Mouse (Mus musculus): ENCODE measurements around the gene Tysnd1.

The Tysnd1 gene

GRCm38 (mm10) chr10:61669896-61670295, 25.4 kb upstream of the Tysnd1 start:
- ChIA-PET CTCF (interaction anchor here (0.6 to 1.2 kb wide), 10 partner anchors 10 to 680 kb away, joined by 3 to 5 read pairs (median 3); partner anchors contain the start of gene Sar1a (in 2 of the 4)), POLR2A (interaction anchor here in 3 of 4 experiments (0.6 to 4.5 kb wide), 22 partner anchors 9 to 875 kb away, joined by 3 to 29 read pairs (median 4); partner anchors contain the start of genes Sar1a (in 3 of the 3), Aifm2 (in 1 of the 3), Lrrc20 (in 1 of the 3) and Ppa1 (in 1 of the 3))

DNA sequence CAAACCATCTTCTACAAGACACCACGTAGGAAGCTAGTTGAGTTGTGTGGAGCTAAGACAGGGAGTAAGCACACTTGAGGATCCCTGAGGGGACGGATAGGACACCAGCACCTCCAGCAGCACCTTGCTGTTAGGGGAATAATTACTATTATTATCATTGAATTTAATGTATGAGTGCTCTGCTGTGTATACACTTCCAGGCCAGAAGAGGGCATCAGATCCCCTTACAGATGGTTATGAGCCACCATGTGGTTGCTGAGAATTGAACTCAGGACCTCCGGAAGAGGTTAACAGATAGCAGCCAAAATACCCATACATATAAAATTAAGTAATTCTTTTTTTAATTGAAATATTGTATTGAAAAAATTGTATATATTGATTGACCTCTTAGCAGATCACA, 24.6 kb upstream of the Tysnd1 start:
- ChIA-PET POLR2A (interaction anchor here in 3 of 4 experiments (1.0 to 4.5 kb wide), 8 partner anchors 9 to 19 kb away, joined by 3 to 29 read pairs (median 8); partner anchors contain the start of gene Sar1a (in 3 of the 3)), CTCF (interaction anchor here in 1 of 4 experiments (1.2 kb wide), 1 partner anchor 47 kb away, joined by 3 read pairs; no protein-coding TSS in a partner anchor)

- ChIA-PET POLR2A (interaction anchor here in 2 of 4 experiments (0.6 to 2.1 kb wide), 8 partner anchors 10 to 223 kb away, joined by 3 to 8 read pairs (median 3); partner anchors contain the start of gene Ppa1 (in 1 of the 2)), CTCF (interaction anchor here in 1 of 4 experiments (0.6 kb wide), 1 partner anchor 199 kb away, joined by 4 read pairs; no protein-coding TSS in a partner anchor)
These were observed 19.4 kb upstream of the Tysnd1 start for GRCm38 (mm10) chr10:61675935-61676334.

DNA sequence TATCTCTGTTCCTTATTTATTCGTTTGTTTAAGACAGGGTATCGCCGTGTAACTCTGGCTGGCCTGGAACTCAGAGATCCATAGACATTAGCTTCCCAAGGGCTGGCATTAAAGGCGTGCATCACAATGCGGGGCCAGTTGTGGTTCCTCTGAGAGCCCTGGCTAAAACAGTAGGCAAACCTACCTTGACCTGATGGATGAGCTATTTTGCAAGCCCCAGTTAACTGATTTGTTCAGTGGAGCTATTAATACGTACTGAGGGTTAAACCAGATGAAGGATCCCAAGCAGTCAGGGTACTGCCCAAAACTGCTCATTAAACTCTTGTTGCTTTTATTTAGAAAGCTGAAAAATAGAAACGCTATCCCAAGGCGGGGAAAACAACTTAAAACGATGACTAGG, 15.8 kb upstream of the Tysnd1 start:
- ChIA-PET POLR2A (interaction anchor here in 3 of 4 experiments (0.6 to 2.7 kb wide), 43 partner anchors 8 to 404 kb away, joined by 3 to 22 read pairs (median 4); partner anchors contain the start of genes Eif4ebp2 (in 2 of the 3), Lrrc20 (in 2 of the 3), Ppa1 (in 2 of the 3) and Aifm2 (in 1 of the 3)), CTCF (interaction anchor here (0.5 to 1.4 kb wide), 9 partner anchors 9 to 504 kb away, joined by 3 to 4 read pairs (median 3); partner anchors contain the start of gene Tysnd1 (in 1 of the 4))

- ChIA-PET CTCF (interaction anchor here in 3 of 4 experiments (0.9 to 1.4 kb wide), 9 partner anchors 11 to 984 kb away, joined by 3 to 4 read pairs (median 3); partner anchors contain the start of genes Cdh23 (in 1 of the 3) and Tysnd1 (in 1 of the 3)), POLR2A (interaction anchor here in 3 of 4 experiments (0.5 to 2.7 kb wide), 50 partner anchors 8 to 652 kb away, joined by 3 to 22 read pairs (median 4); partner anchors contain the start of genes Eif4ebp2 (in 2 of the 3), Lrrc20 (in 2 of the 3), Ppa1 (in 2 of the 3) and Aifm2 (in 1 of the 3))
These were observed 15.1 kb upstream of the Tysnd1 start, which contains the start of gene Sar1a for GRCm38 (mm10) chr10:61680015-61680913. Gene Sar1a (plus strand): TSS chr10:61680299.

GRCm38 (mm10) chr10:61689405-61689804, 5.9 kb upstream of the Tysnd1 start:
- POLR2A ChIA-PET: interaction anchor here in 2 of 4 experiments (1.0 to 2.4 kb wide), 5 partner anchors 9 to 19 kb away, joined by 3 to 7 read pairs (median 4); partner anchors contain the start of gene Sar1a (in 2 of the 2)
- CTCF ChIA-PET: no interaction called here

- POLR2A ChIA-PET: interaction anchor here in 1 of 4 experiments (1.8 kb wide), 1 partner anchor 14 kb away, joined by 4 read pairs; the partner anchor contains the start of gene Sar1a
- CTCF ChIA-PET: interaction anchor here in 1 of 4 experiments (0.5 kb wide), 1 partner anchor 274 kb away, joined by 3 read pairs; no protein-coding TSS in a partner anchor
These were observed 1.8 kb upstream of the Tysnd1 start for GRCm38 (mm10) chr10:61693563-61693962.

DNA sequence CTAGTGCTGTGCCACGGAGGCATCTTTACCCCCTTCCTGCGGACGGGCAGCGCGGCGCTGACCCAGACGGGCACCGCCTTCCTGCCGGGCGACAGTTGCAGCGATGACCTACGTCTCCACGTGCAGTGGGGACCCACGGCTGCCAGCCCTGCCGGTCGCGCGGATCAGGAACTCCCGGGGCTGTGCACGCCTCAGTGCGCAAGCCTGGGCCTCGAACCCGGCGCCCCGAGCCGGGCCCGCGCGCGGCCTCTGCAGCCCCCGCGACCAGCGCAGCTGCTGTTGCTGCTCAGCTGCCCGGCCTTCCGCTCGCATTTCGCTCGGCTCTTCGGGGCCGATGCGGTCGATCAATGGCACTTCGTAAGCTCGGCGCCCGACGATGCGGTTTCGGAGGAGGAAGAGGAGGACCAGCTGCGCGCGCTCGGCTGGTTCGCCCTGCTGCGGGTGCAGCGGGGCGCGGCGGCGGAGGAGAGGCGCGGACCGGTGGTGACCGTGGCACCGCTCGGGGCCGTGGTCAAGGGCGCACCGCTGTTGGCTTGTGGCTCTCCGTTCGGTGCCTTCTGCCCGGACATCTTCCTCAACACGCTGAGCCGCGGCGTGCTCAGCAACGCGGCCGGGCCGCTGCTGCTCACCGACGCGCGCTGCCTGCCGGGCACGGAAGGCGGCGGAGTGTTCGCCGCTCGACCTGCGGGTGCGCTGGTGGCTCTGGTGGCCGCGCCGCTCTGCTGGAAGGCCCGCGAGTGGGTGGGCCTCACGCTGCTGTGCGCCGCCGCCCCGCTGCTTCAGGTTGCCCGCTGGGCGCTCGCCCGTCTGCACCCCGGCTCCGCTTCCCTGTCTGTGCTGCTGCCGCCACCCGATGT, 617 bp downstream of the Tysnd1 start:
- POLR2A ChIA-PET: interaction anchor here in 2 of 4 experiments (0.6 to 2.5 kb wide), 4 partner anchors 13 to 278 kb away, joined by 3 to 10 read pairs (median 4); partner anchors contain the start of genes Aifm2 (in 1 of the 2), Nodal (in 1 of the 2) and Sar1a (in 1 of the 2)
- CTCF ChIA-PET: no interaction called here

- CTCF ChIA-PET: no interaction called here
- POLR2A ChIA-PET: interaction anchor here in 2 of 4 experiments (1.1 to 2.5 kb wide), 3 partner anchors 16 to 19 kb away, joined by 5 to 10 read pairs (median 8); partner anchors contain the start of genes Aifm2 (in 2 of the 2) and Sar1a (in 1 of the 2)
These were observed 1.2 kb downstream of the Tysnd1 start for GRCm38 (mm10) chr10:61696560-61696823.

GRCm38 (mm10) chr10:61697028-61697427, 1.7 kb downstream of the Tysnd1 start:
- ChIA-PET POLR2A (interaction anchor here in 1 of 4 experiments (0.9 to 2.0 kb wide), 2 partner anchors 14 to 18 kb away, joined by 3 to 8 read pairs; partner anchors contain the start of gene Aifm2), CTCF (interaction anchor here in 1 of 4 experiments (1.2 kb wide), 1 partner anchor 221 kb away, joined by 3 read pairs; the partner anchor contains the start of gene Lrrc20)

- ChIA-PET POLR2A (interaction anchor here in 1 of 4 experiments (0.7 to 3.5 kb wide), 2 partner anchors 10 to 391 kb away, joined by 3 to 14 read pairs; partner anchors contain the start of gene Aifm2), CTCF (no interaction called here)
These were observed 9.3 kb downstream of the Tysnd1 start for GRCm38 (mm10) chr10:61704663-61705062.

GRCm38 (mm10) chr10:61706412-61707375, 11.4 kb downstream of the Tysnd1 start:
- POLR2A ChIA-PET: interaction anchor here in 1 of 4 experiments (0.5 kb wide), 1 partner anchor 39 kb away, joined by 3 read pairs; no protein-coding TSS in a partner anchor
- CTCF ChIA-PET: interaction anchor here in 2 of 4 experiments (0.6 kb wide), 2 partner anchors 38 to 276 kb away, joined by 3 to 4 read pairs; no protein-coding TSS in a partner anchor

GRCm38 (mm10) chr10:61713601-61714000, 18.3 kb downstream of the Tysnd1 start:
- POLR2A ChIA-PET: interaction anchor here in 2 of 4 experiments (0.6 to 2.1 kb wide), 3 partner anchors 10 to 354 kb away, joined by 4 to 14 read pairs (median 6); no protein-coding TSS in a partner anchor
- CTCF ChIA-PET: interaction anchor here in 1 of 4 experiments (0.7 kb wide), 1 partner anchor 17 kb away, joined by 3 read pairs; no protein-coding TSS in a partner anchor

DNA sequence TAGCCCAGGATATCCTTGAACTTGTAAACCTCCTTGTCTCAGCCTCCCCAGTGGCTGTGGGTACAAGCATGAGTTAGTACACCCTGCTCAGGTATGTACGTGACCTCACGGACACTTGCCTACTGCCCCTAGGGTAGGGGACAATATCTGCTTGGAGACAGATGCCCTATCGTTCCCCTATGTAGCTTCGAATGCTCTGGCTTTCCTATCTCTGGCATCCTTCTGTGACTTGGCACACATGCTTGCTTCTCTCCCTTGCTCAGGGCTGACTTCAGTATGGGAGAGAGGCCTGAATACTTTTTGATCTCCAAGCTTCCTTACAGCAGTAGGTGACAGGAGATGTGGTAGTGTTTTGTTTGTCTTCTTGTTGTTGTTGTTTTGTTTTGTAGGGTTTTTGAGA, 18.8 kb downstream of the Tysnd1 start:
- ChIA-PET POLR2A (interaction anchor here in 2 of 4 experiments (0.7 to 2.1 kb wide), 6 partner anchors 11 to 466 kb away, joined by 3 to 14 read pairs (median 4); no protein-coding TSS in a partner anchor), CTCF (interaction anchor here in 1 of 4 experiments (1.0 kb wide), 2 partner anchors 31 to 547 kb away, joined by 3 to 4 read pairs; no protein-coding TSS in a partner anchor)

DNA sequence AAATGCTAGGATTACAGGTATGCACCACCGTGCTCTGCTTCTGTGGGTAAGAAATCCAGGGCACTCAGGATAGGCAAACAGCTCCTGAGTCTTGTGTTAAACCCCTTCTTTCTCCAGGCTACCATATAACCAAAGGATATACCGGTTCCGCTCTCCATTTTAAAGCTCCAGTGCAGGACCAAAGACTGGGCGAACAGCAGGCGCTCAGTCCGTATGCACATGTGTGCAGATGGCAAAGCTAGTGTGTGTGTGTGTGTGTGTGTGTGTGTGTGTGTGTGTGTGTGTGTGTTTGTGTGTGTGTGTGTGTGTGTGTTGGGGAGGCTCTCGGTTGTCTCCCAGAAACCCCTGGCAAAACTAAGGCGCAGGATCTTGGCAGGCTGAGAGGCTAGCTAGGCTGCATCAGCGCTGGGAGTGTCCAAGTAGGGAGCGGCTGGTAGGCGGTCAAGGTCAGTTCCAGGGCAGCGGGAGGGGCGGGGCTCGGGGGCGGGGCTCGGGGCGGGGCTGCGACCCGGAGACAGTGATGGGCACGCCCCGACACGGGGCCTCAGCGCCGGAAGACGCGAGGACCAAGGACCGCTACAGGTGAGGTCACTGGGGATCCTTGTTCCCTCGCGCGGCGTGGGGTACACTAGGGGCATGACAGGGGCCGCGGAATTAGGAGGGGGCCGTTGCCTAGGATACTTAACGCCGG, 19.6 kb downstream of the Tysnd1 start, which contains the start of gene Aifm2:
TSS of gene Aifm2 (plus strand) at position 493 of the 691 bp plus-strand sequence.
- ChIA-PET POLR2A (interaction anchor here (0.6 to 2.1 kb wide), 16 partner anchors 12 to 467 kb away, joined by 3 to 14 read pairs (median 4); partner anchors contain the start of gene Sar1a (in 1 of the 4)), CTCF (interaction anchor here in 2 of 4 experiments (0.6 to 1.1 kb wide), 8 partner anchors 15 to 547 kb away, joined by 3 to 6 read pairs (median 4); no protein-coding TSS in a partner anchor)
